Mouse (Mus musculus): ENCODE data around the gene Fubp1.

The Fubp1 gene

GRCm38 (mm10) chr3:152209967-152210634 lies at the start of gene Fubp1, which contains the start of gene Dnajb4:
Gene Fubp1, plus strand, starts transcription at chr3:152210422.
Gene Dnajb4, minus strand, starts transcription at chr3:152210302.
- peak; percentile 100 for DNase-seq

- DNase-seq = no peak
Observed at GRCm38 (mm10) chr3:152160607-152161006, 49.6 kb upstream of the Fubp1 start.

- DNase-seq = no peak
Observed at GRCm38 (mm10) chr3:152163320-152163719, 46.9 kb upstream of the Fubp1 start.

GRCm38 (mm10) chr3:152165014-152165350 lies 45.2 kb upstream of the Fubp1 start:
- no peak for DNase-seq

GRCm38 (mm10) chr3:152165351-152166098 lies 44.7 kb upstream of the Fubp1 start:
- peak; percentile 73 to 84 for DNase-seq

GRCm38 (mm10) chr3:152166099-152166423 lies 44.2 kb upstream of the Fubp1 start, which contains the start of gene Gipc2:
Gene Gipc2, minus strand, starts transcription at chr3:152166230.
- no peak for DNase-seq

GRCm38 (mm10) chr3:152166699-152167451 lies 43.3 kb upstream of the Fubp1 start:
- peak in 1 of 2 experiments; percentile 35 for DNase-seq

- no peak for DNase-seq
Observed at GRCm38 (mm10) chr3:152168007-152168406, 42.2 kb upstream of the Fubp1 start.

GRCm38 (mm10) chr3:152170407-152170806 lies 39.8 kb upstream of the Fubp1 start:
- no peak for DNase-seq

GRCm38 (mm10) chr3:152171236-152171635 lies 39.0 kb upstream of the Fubp1 start:
- no peak for DNase-seq

- no peak for DNase-seq
Observed at GRCm38 (mm10) chr3:152171862-152172261, 38.4 kb upstream of the Fubp1 start.

- no peak for DNase-seq
Observed at GRCm38 (mm10) chr3:152172322-152172935, 37.8 kb upstream of the Fubp1 start.

GRCm38 (mm10) chr3:152178816-152179215 lies 31.4 kb upstream of the Fubp1 start:
- no peak for DNase-seq

- DNase-seq = no peak
Observed at GRCm38 (mm10) chr3:152179285-152179684, 30.9 kb upstream of the Fubp1 start.

- no peak for DNase-seq
Observed at GRCm38 (mm10) chr3:152180624-152181023, 29.6 kb upstream of the Fubp1 start.

- no peak for DNase-seq
Observed at GRCm38 (mm10) chr3:152183522-152183921, 26.7 kb upstream of the Fubp1 start.

GRCm38 (mm10) chr3:152186106-152186505 lies 24.1 kb upstream of the Fubp1 start:
- no peak for DNase-seq

GRCm38 (mm10) chr3:152189306-152189705 lies 20.9 kb upstream of the Fubp1 start:
- DNase-seq = peak in 1 of 2 experiments; percentile 43

- no peak for DNase-seq
Observed at GRCm38 (mm10) chr3:152190679-152191477, 19.3 kb upstream of the Fubp1 start.

- DNase-seq = peak in 1 of 2 experiments; percentile 53
Observed at GRCm38 (mm10) chr3:152191791-152192237, 18.4 kb upstream of the Fubp1 start.

GRCm38 (mm10) chr3:152192238-152192931 lies 17.8 kb upstream of the Fubp1 start:
- peak in 1 of 2 experiments; percentile 35 for DNase-seq

Measured in kidney, postnatal 4 days (tissue).